Mouse (Mus musculus) stomach, embryonic 16.5 days (tissue): ENCODE results near the gene Evi2a. TPM values are rescaled to one million over a fixed set of nuclear protein-coding genes. Genes with fewer than 3 reads are reported as not detected.

Experiments
- ATAC-seq: fragments of 200-750 bp; cut with Nextera tagmentation; 2 replicates; pipeline ENCODE4 v1.8.0; 2017; ENCODE audit warnings: moderate number of reproducible peaks, moderate TSS enrichment; ENCODE audit not compliant: insufficient read depth, low FRiP score
- H3K27ac ChIP-seq: fragments of 300-500 bp; sonication (generic); 2 replicates; pipeline ENCODE4 v1.5.1; 2014; ENCODE audit warnings: low read length
- H3K27me3 ChIP-seq: fragments of 300-500 bp; sonication (generic); 2 replicates; pipeline ENCODE4 v1.6.1; 2014; ENCODE audit warnings: low read length, control low read depth, mixed read lengths; ENCODE audit not compliant: control insufficient read depth, insufficient read depth
- H3K36me3 ChIP-seq: fragments of 300-500 bp; sonication (generic); 2 replicates; pipeline ENCODE4 v1.6.1; 2014; ENCODE audit warnings: low read length; ENCODE audit not compliant: control insufficient read depth, insufficient read depth
- H3K4me1 ChIP-seq: fragments of 300-500 bp; sonication (generic); 2 replicates; pipeline ENCODE4 v1.6.1; 2014; ENCODE audit warnings: low read length, control low read depth, mixed read lengths; ENCODE audit not compliant: control insufficient read depth, insufficient read depth
- H3K4me2 ChIP-seq: fragments of 300-500 bp; sonication (generic); 2 replicates; pipeline ENCODE4 v1.6.1; 2014; ENCODE audit warnings: low read depth, low read length, mixed read lengths
- H3K4me3 ChIP-seq: fragments of 300-500 bp; sonication (generic); replicated peaks from 2 replicates; pipeline ENCODE4 v1.5.1; 2014; ENCODE audit warnings: mild to moderate bottlenecking, low read length
- H3K9ac ChIP-seq: fragments of 300-500 bp; sonication (generic); 2 replicates; pipeline ENCODE4 v1.6.1; 2014; ENCODE audit warnings: low read length
- H3K9me3 ChIP-seq: fragments of 300-500 bp; sonication (generic); replicated peaks from 2 replicates; pipeline ENCODE4 v1.6.1; 2016; ENCODE audit warnings: low read length, control low read depth; ENCODE audit not compliant: control insufficient read depth
- WGBS: fragments of 180-500 bp; shearing (Covaris S2); extraction: QIAGEN DNeasy Blood & Tissue Kit; methylation state at CpG from one replicate; pipeline ENCODE4 v1.1.7; 2014; 5-methylcytosine and 5-hydroxymethylcytosine counted together
- polyA plus RNA-seq: library from polyadenylated mRNA; unstranded; fragments of >200 nt; fragmentation: Nextera tagmentation; extraction: Ambion mirVana; gene quantifications from 2 replicates; pipeline ENCODE4 v1.2.1, GENCODE M21; 2015

Evi2a gene
- polyA plus RNA-seq, 1 experiment from 2014 or later: 5.0 TPM

DNA sequence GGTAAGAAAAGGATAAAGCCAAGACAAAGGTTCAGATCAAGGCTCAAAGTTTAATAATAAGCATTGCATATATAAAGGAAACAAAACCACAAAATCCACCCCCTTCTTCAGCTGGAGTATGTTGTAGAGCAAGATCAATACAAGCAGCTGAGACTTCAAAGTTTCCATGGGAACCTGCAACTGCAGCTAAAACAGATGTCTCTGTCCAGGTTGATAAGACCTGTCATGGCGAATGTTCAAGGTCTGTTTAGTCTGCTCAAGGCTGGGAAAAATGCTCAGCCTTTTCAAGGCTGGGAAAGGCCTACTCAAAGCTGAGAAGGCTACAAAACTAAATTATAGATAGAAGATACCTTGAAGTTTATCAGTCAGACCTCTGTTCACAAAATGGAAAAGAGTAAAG lies 22.2 kb upstream of the Evi2a start:
- Histone ChIP-seq H3K4me2 (no peak overlapping the region), H3K27me3 (no peaks in the 10 kb centered on the region), H3K4me1 (no peaks in the 10 kb centered on the region), H3K9me3 (no peaks in the 10 kb centered on the region), H3K9ac (no peak overlapping the region), H3K27ac (no peak overlapping the region), H3K36me3 (peaks cover 16% of the 10 kb centered on the region), H3K4me3 (no peak overlapping the region)
- ATAC-seq: no peak
- 60% methylated on average over 1 of the region's 1 CpGs for WGBS

GRCm38 (mm10) chr11:79536293-79536692 lies 5.9 kb upstream of the Evi2a start:
- Histone ChIP-seq H3K27ac (no peak overlapping the region), H3K4me2 (no peak overlapping the region), H3K36me3 (0 out of 2 replicates have a peak, but pooled peaks cover 3% of the 10 kb centered on the region), H3K9me3 (no peaks in the 10 kb centered on the region), H3K9ac (no peak overlapping the region), H3K27me3 (no peaks in the 10 kb centered on the region), H3K4me3 (no peak overlapping the region), H3K4me1 (peaks cover 8% of the 10 kb centered on the region; the same call in 1 of the 2 replicates)
- WGBS: 87% methylated on average over 3 of the region's 3 CpGs
- ATAC-seq: no peak

DNA sequence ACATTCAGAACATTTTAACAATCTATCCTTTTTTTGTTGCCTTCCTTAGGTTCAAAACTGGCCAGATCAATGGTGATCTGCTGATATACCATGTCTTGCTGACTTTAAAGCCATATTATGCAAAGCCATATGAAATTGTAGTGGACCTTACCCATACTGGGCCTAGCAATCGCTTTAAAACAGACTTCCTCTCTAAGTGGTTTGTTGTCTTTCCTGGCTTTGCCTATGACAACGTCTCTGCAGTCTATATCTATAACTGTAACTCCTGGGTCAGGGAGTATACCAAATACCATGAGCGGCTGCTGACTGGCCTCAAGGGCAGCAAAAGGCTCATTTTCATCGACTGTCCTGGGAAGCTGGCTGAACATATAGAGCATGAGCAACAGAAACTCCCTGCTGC lies 5.1 kb upstream of the Evi2a start:
- Histone ChIP-seq H3K4me2 (no peak overlapping the region), H3K36me3 (no peaks in the 10 kb centered on the region), H3K4me3 (no peak overlapping the region), H3K27me3 (no peaks in the 10 kb centered on the region), H3K4me1 (peaks cover 8% of the 10 kb centered on the region; the same call in 1 of the 2 replicates), H3K9me3 (no peaks in the 10 kb centered on the region), H3K9ac (no peak overlapping the region), H3K27ac (no peak overlapping the region)
- ATAC-seq: no peak
- 81% methylated on average over 4 of the region's 4 CpGs for WGBS

GRCm38 (mm10) chr11:79533950-79534690 lies 3.7 kb upstream of the Evi2a start:
- peak overlapping the region; percentile 73 for H3K27ac ChIP-seq
- no peaks in the 10 kb centered on the region for H3K36me3 ChIP-seq
- WGBS: 66% methylated on average over 8 of the region's 8 CpGs
- no peak overlapping the region for H3K4me3 ChIP-seq
- no peak overlapping the region for H3K4me2 ChIP-seq
- H3K27me3 ChIP-seq: no peaks in the 10 kb centered on the region
- H3K9ac ChIP-seq: no peak overlapping the region
- H3K4me1 ChIP-seq: peaks cover 8% of the 10 kb centered on the region; the same call in 1 of the 2 replicates
- ATAC-seq: peak; percentile 72; the same call in 1 of the 2 replicates
- no peaks in the 10 kb centered on the region for H3K9me3 ChIP-seq

DNA sequence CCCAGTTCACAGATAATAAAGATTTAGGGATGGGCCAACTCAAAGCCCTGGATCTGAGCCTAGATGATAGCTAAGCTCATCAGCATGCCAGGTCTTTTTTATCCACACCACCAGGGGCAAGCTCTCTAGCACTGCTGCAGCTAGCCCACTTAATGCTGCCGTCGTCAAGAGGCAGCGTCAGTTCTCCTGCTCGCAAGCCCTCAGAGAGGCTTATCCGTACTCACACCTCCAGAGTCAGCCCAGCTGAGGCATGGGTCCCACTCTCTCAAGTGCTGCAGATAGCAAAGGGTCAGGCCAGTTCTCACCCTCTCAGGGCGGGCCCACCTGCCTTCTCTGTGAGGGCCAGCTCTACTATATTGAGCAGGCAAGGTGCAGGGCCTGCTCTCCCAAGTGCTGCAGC lies 2.9 kb upstream of the Evi2a start:
- no peaks in the 10 kb centered on the region for H3K9me3 ChIP-seq
- no peak overlapping the region for H3K4me3 ChIP-seq
- H3K4me1 ChIP-seq: peaks cover 8% of the 10 kb centered on the region; the same call in 1 of the 2 replicates
- WGBS: 78% methylated on average over 6 of the region's 6 CpGs
- H3K36me3 ChIP-seq: no peaks in the 10 kb centered on the region
- ATAC-seq: no peak
- H3K27me3 ChIP-seq: no peaks in the 10 kb centered on the region
- no peak overlapping the region for H3K4me2 ChIP-seq
- no peak overlapping the region for H3K9ac ChIP-seq
- H3K27ac ChIP-seq: no peak overlapping the region

- Histone ChIP-seq H3K27me3 (no peaks in the 10 kb centered on the region), H3K36me3 (no peaks in the 10 kb centered on the region), H3K9ac (no peak overlapping the region), H3K9me3 (no peaks in the 10 kb centered on the region), H3K4me1 (peaks cover 8% of the 10 kb centered on the region; the same call in 1 of the 2 replicates), H3K4me2 (no peak overlapping the region), H3K27ac (no peak overlapping the region), H3K4me3 (no peak overlapping the region)
- ATAC-seq: no peak
- WGBS: 89% methylated on average over 4 of the region's 4 CpGs
These were observed 1.1 kb upstream of the Evi2a start for GRCm38 (mm10) chr11:79531485-79531884.

DNA sequence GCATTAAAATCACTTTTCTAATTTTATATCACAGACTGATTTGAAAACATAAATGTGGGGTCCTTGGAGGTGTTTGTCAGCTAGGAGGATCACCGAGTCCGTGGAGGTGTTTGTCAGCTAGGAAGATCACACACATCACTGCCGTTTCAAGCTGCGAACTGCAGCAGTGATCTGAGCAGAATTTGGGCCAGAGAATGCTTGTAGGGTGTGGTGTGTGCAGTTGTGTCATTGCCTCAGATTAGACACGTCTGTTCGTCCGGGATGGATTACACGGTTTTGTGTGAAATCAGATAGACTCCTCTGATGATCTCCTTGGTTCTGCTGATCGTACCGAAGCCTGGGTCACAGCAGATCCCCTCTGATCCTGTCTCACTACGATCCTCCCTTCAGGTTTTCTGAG lies 365 bp upstream of the Evi2a start:
- H3K9me3 ChIP-seq: no peaks in the 10 kb centered on the region
- no peaks in the 10 kb centered on the region for H3K27me3 ChIP-seq
- H3K27ac ChIP-seq: no peak overlapping the region
- ATAC-seq: no peak
- H3K4me3 ChIP-seq: no peak overlapping the region
- H3K36me3 ChIP-seq: no peaks in the 10 kb centered on the region
- peaks cover 8% of the 10 kb centered on the region; the same call in 1 of the 2 replicates for H3K4me1 ChIP-seq
- 79% methylated on average over 11 of the region's 11 CpGs for whole genome bisulfite sequencing
- no peak overlapping the region for H3K9ac ChIP-seq
- no peak overlapping the region for H3K4me2 ChIP-seq

DNA sequence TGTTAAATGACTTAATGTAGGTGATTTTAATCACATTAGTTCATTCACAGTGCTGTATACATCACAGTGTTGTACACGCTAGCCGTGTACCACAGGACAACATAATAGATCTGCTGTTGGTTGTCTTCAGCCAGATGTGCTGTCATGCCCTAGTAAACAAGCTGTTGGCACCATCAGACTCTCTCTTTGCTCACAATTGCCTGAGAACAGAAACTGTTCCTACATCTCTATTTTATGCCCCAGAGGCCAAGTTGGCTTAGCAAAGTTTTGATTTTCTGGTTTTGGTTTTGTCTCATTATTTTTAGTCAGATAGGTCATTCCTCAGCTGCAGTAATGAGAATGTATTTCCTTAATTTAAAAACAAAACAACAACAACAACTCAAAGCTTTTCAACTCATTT lies 673 bp downstream of the Evi2a start:
- Histone ChIP-seq H3K4me3 (no peak overlapping the region), H3K4me2 (no peak overlapping the region), H3K9me3 (no peaks in the 10 kb centered on the region), H3K27ac (no peak overlapping the region), H3K9ac (no peak overlapping the region), H3K36me3 (no peaks in the 10 kb centered on the region), H3K4me1 (peaks cover 6% of the 10 kb centered on the region; the same call in 1 of the 2 replicates), H3K27me3 (no peaks in the 10 kb centered on the region)
- 79% methylated on average over 2 of the region's 2 CpGs for WGBS
- no peak for ATAC-seq

GRCm38 (mm10) chr11:79529226-79529625 lies 1.2 kb downstream of the Evi2a start:
- ATAC-seq: no peak
- Histone ChIP-seq H3K4me2 (no peak overlapping the region), H3K27me3 (no peaks in the 10 kb centered on the region), H3K4me3 (no peak overlapping the region), H3K9ac (no peak overlapping the region), H3K27ac (no peak overlapping the region), H3K4me1 (peaks cover 5% of the 10 kb centered on the region; the same call in 1 of the 2 replicates), H3K9me3 (no peaks in the 10 kb centered on the region), H3K36me3 (no peaks in the 10 kb centered on the region)
- 92% methylated on average over 6 of the region's 6 CpGs for WGBS
